Mouse (Mus musculus): ENCODE data around the gene Ccnyl1. TPM values are rescaled to one million over a fixed set of nuclear protein-coding genes. Genes with fewer than 3 reads are reported as not detected.
"Not testable (repeated sequence)": the region's sequence is repeated elsewhere in the genome, so short reads cannot be mapped to it uniquely, and the experiment has no call there.

Ccnyl1 gene
- total RNA-seq (2021) = 22.7 and 24.0 TPM in 2 replicates
- long read RNA-seq, experiment 1, transcript Ccnyl1-201 (10 exons, 2,923 nt) = major isoform, 10 of 13 reads
- long read RNA-seq, experiment 1, partial matches to known transcripts = 0 of 13 reads
- long read RNA-seq, experiment 1, other reads (novel, unspliced or antisense) = 3 of 13 reads
- long read RNA-seq, experiment 2, partial matches to known transcripts = 0 of 9 reads
- long read RNA-seq, experiment 2, other reads (novel, unspliced or antisense) = 5 of 9 reads

GRCm38 (mm10) chr1:64690213-64691013 lies at the start of gene Ccnyl1:
TSS of gene Ccnyl1 (plus strand) at chr1:64690455.
- peak; percentile 99 for DNase-seq

DNA sequence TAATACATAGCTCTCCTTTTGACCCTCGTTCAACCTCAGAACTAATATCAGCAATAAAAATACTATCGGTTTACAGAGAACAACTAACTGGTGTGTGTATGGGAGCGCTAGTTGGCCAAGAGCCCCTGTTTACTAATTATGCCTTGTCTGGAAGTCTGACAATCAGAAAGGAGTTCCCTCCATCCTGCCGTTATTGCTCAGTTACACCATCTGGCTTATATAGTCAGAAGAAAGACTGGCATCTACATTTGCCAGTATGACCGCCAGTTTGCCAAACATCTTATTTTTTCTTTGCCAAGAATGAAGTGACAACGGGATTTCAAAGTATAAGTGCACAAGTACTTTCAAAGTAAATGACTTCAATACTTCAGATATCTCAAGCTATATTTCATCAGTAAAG lies 49.2 kb upstream of the Ccnyl1 start:
- no peak for DNase-seq

- not testable (repeated sequence) for DNase-seq
Observed at GRCm38 (mm10) chr1:64642541-64642940, 47.7 kb upstream of the Ccnyl1 start.

GRCm38 (mm10) chr1:64644513-64644912 lies 45.7 kb upstream of the Ccnyl1 start:
- no peak for DNase-seq

- DNase-seq = peak; percentile 61
Observed at GRCm38 (mm10) chr1:64649362-64650124, 40.7 kb upstream of the Ccnyl1 start.

GRCm38 (mm10) chr1:64653701-64654100 lies 36.6 kb upstream of the Ccnyl1 start:
- DNase-seq = no peak

DNA sequence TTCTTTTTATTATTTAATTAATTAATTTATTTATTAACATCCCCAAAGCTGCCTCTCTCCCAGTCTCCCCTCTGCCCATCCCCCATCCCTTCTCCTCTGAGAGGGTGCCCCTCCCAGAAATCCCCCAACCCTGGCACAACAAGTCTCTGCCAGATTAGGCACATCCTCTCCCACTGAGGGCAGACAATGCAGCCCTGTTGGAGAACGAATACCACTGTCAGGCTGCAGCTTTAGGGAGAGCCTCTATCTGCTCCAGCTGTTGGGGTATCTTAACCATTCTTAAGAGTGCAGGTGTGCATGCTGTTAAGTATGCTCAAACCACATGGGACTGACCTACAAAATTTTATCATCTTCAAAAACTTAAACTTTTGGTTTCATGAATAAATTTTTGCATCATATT lies 34.8 kb upstream of the Ccnyl1 start:
- DNase-seq = no peak

DNA sequence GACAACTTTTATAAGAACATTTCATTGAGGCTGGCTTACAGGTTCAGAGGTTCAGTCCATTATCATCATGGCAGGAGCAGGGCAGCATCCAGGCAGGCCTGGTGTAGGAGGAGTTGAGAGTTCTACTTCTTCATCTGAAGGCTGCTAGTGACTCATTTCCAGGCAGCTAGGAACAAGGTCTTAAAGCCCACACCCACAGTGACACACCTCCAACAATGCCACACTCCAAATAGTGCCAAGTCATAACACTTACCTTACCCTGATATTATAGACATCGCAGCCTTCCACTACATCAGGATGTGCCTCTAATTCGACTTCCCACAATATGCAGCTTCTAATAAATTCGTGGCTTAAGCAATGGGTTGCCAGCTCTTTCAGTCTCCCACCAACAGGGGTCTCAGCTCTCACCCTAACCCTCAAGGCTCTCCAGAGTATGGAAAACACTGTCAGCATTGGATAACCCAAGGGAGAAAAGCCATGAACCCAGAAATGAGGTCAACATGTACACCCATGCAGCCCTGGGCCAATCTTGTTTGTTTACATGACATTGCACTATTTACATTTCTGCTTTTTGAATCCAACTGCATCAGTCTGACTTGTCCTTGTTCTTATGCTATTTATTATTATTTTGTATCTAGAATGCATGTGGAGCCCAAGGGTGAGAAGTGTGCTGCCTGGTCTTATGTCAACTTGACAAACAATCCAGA lies 33.7 kb upstream of the Ccnyl1 start:
- DNase-seq = no peak

GRCm38 (mm10) chr1:64658876-64659275 lies 31.4 kb upstream of the Ccnyl1 start:
- DNase-seq = no peak

- no peak for DNase-seq
Observed at GRCm38 (mm10) chr1:64667111-64667633, 23.1 kb upstream of the Ccnyl1 start.

DNA sequence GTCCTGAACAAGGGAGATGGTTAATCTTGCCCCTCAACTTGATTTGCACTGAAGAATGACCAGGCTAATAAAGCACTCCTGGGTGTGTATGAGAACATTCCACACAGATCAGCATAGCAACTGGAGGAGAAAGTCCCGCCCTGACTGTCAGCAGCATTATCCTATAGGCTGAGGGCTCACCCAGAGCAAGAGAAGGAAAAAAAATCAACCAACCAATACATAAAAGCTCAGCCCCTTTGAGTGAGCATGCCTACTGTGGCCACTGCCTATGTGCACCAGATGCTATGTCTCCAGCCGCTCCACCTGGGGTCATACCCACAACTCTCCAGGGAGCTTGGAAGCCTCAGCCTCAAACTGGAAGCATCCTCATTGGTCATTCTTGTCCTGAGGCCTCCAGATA lies 20.8 kb upstream of the Ccnyl1 start:
- DNase-seq = no peak

GRCm38 (mm10) chr1:64673931-64674330 lies 16.3 kb upstream of the Ccnyl1 start:
- no peak for DNase-seq

GRCm38 (mm10) chr1:64676060-64676839 lies 14.0 kb upstream of the Ccnyl1 start:
- no peak for DNase-seq

DNA sequence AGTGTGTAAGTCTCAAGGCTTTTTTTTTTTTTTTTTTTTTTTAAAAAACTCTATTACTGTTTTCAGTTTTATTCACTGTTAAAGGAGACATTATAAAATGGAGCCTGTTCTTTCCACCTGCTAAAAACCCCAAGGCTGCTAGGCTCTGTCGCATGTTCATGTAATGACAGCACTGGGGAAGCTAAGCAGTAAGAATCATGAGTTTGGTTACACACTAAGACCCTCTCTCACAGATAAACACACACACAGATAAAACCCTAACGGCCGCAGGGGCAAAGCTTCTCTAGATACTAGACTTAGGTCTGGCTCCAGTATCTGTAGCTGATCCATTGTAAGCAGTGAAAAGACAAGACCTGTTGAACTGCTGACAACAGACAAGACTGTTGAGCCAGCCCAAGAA lies 8.8 kb upstream of the Ccnyl1 start:
- DNase-seq = no peak

DNA sequence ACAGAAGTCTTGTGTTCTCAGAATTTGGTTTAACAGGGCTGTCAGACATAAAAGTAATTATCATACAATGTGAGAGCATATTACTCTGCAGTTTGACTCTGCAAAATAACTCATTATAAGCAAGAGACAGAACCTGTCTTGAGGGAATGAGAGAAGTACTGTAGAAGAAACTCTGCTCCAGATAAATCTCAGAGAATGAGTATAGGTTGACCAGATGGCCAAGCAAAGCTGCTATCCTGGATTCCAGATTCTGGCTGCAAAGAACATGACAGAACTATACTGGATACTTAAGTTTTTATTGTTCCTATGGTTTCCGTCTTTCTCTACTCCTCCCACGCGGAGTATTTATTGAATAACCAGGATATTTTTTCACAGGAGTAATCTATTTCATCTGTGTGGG lies 7.2 kb upstream of the Ccnyl1 start:
- DNase-seq = no peak

- no peak for DNase-seq
Observed at GRCm38 (mm10) chr1:64684440-64684839, 5.8 kb upstream of the Ccnyl1 start.

DNA sequence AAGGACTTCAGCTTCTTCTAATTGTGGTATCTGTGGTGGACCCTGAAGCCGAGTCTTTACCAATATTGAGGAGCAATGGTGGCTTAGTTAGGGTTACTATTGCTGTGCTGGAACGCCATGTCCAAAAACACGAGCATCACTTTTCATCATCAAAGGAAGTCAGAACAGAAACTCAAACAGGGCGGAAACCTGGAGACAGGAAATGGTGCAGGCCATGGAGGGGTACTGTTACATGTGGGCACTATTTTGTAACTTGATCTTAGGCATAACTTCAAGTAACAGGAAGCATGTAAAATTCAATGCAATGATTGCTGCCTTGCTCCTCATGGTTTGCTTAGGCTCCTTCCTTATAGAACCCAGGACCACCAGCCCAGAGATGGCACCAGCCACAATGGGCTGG lies 2.2 kb upstream of the Ccnyl1 start:
- no peak for DNase-seq

GRCm38 (mm10) chr1:64689561-64690212 lies 568 bp upstream of the Ccnyl1 start:
- DNase-seq = no peak

DNA sequence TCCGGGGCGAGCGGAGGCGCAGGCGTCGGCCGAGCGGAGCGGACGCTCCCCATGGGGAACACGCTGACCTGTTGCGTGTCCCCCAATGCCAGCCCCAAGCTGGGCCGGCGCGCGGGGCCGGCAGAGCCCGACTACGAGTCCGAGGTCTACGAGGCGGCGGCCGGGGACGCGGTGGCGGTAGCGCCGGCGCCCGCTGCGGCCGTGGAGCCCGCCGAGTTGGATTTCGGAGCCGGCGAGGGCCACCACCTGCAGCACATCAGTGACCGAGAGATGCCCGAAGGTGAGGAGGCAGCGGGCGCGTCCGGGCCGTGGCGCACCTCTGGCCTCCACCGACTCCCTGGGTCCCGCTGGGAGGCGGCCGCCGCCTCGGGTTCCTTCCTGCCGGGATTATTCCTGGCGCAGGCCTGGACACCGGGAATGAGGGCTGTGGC lies 881 bp downstream of the Ccnyl1 start:
- DNase-seq = peak; percentile 62

- no peak for DNase-seq
Observed at GRCm38 (mm10) chr1:64691581-64691980, 1.3 kb downstream of the Ccnyl1 start.

GRCm38 (mm10) chr1:64695156-64695555 lies 4.9 kb downstream of the Ccnyl1 start:
- DNase-seq = no peak
